Mouse (Mus musculus): Measurements from ENCODE around the gene Ciart. TPM values are rescaled to one million over a fixed set of nuclear protein-coding genes. Genes with fewer than 3 reads are reported as not detected.

The Ciart gene
- polyA plus RNA-seq, 1 experiment from 2014 or later = 1.3 TPM

- H3K36me3 ChIP-seq (ENCODE audit: control insufficient read depth, insufficient read depth) = no peaks in the 10 kb centered on the region; the same call in 1 of the 2 replicates
- H3K4me3 ChIP-seq (ENCODE audit: low read depth, low read length) = no peak overlapping the region
- H3K27me3 ChIP-seq (replicated peaks; ENCODE audit: control insufficient read depth, insufficient read depth, low read length) = no peaks in the 10 kb centered on the region
- no peak for TF ChIP-seq CTCF (IDR thresholded peaks at IDR 0.05; ENCODE audit: low read depth)
- no peaks in the 10 kb centered on the region for H3K4me1 ChIP-seq (replicated peaks; ENCODE audit: control insufficient read depth, insufficient read depth, low read length)
- H3K9ac ChIP-seq (ENCODE audit: low read depth, low read length) = no peak overlapping the region
- peak overlapping the region; percentile 90 for H3K27ac ChIP-seq (ENCODE audit: low read depth, low read length)
- no peaks in the 10 kb centered on the region for H3K9me3 ChIP-seq (ENCODE audit: control insufficient read depth)
- H3K4me2 ChIP-seq (replicated peaks; ENCODE audit: low read depth) = peak overlapping the region; percentile 41; the same call in 1 of the 2 replicates
- peak; percentile 46 for ATAC-seq
- 45% methylated on average over 5 of the region's 5 CpGs for WGBS
Observed at GRCm38 (mm10) chr3:95884400-95884799, 2.3 kb upstream of the Ciart start.

GRCm38 (mm10) chr3:95882816-95883425 lies 870 bp upstream of the Ciart start:
- 2% methylated on average over 24 of the region's 24 CpGs for WGBS
- Histone ChIP-seq H3K27ac (ENCODE audit: low read depth, low read length) (peak overlapping the region; percentile 6; the same call in 1 of the 2 replicates), H3K4me2 (replicated peaks; ENCODE audit: low read depth) (peak overlapping the region; percentile 94), H3K36me3 (ENCODE audit: control insufficient read depth, insufficient read depth) (no peaks in the 10 kb centered on the region; the same call in 1 of the 2 replicates), H3K9me3 (ENCODE audit: control insufficient read depth) (no peaks in the 10 kb centered on the region), H3K4me3 (ENCODE audit: low read depth, low read length) (peak overlapping the region; percentile 39), H3K4me1 (replicated peaks; ENCODE audit: control insufficient read depth, insufficient read depth, low read length) (no peaks in the 10 kb centered on the region), H3K27me3 (replicated peaks; ENCODE audit: control insufficient read depth, insufficient read depth, low read length) (no peaks in the 10 kb centered on the region), H3K9ac (ENCODE audit: low read depth, low read length) (peak overlapping the region; percentile 23; the same call in 1 of the 2 replicates)
- ATAC-seq = no peak
- peak; percentile 70 for TF ChIP-seq CTCF (IDR thresholded peaks at IDR 0.05; ENCODE audit: low read depth)

GRCm38 (mm10) chr3:95879063-95879462 lies 3.0 kb downstream of the Ciart start:
- Histone ChIP-seq H3K27me3 (replicated peaks; ENCODE audit: control insufficient read depth, insufficient read depth, low read length) (no peaks in the 10 kb centered on the region), H3K4me2 (replicated peaks; ENCODE audit: low read depth) (no peak overlapping the region), H3K4me1 (replicated peaks; ENCODE audit: control insufficient read depth, insufficient read depth, low read length) (no peaks in the 10 kb centered on the region), H3K27ac (ENCODE audit: low read depth, low read length) (no peak overlapping the region), H3K9ac (ENCODE audit: low read depth, low read length) (no peak overlapping the region), H3K36me3 (ENCODE audit: control insufficient read depth, insufficient read depth) (no peaks in the 10 kb centered on the region), H3K9me3 (ENCODE audit: control insufficient read depth) (no peaks in the 10 kb centered on the region), H3K4me3 (ENCODE audit: low read depth, low read length) (no peak overlapping the region)
- WGBS = 84% methylated on average over 4 of the region's 4 CpGs
- no peak for TF ChIP-seq CTCF (IDR thresholded peaks at IDR 0.05; ENCODE audit: low read depth)
- no peak for ATAC-seq

GRCm38 (mm10) chr3:95872048-95872447 lies 10.0 kb downstream of the Ciart start:
- Histone ChIP-seq H3K27ac (ENCODE audit: low read depth, low read length) (no peak overlapping the region), H3K9me3 (ENCODE audit: control insufficient read depth) (no peaks in the 10 kb centered on the region), H3K4me3 (ENCODE audit: low read depth, low read length) (peak overlapping the region; percentile 55), H3K4me1 (replicated peaks; ENCODE audit: control insufficient read depth, insufficient read depth, low read length) (0 out of 2 replicates have a peak, but pooled peaks cover 2% of the 10 kb centered on the region), H3K36me3 (ENCODE audit: control insufficient read depth, insufficient read depth) (peaks cover 14% of the 10 kb centered on the region; the same call in 1 of the 2 replicates), H3K4me2 (replicated peaks; ENCODE audit: low read depth) (peak overlapping the region; percentile 70), H3K27me3 (replicated peaks; ENCODE audit: control insufficient read depth, insufficient read depth, low read length) (no peaks in the 10 kb centered on the region), H3K9ac (ENCODE audit: low read depth, low read length) (peak overlapping the region; percentile 78; the same call in 1 of the 2 replicates)
- 46% methylated on average over 7 of the region's 7 CpGs for WGBS
- no peak for TF ChIP-seq CTCF (IDR thresholded peaks at IDR 0.05; ENCODE audit: low read depth)
- ATAC-seq = no peak

DNA sequence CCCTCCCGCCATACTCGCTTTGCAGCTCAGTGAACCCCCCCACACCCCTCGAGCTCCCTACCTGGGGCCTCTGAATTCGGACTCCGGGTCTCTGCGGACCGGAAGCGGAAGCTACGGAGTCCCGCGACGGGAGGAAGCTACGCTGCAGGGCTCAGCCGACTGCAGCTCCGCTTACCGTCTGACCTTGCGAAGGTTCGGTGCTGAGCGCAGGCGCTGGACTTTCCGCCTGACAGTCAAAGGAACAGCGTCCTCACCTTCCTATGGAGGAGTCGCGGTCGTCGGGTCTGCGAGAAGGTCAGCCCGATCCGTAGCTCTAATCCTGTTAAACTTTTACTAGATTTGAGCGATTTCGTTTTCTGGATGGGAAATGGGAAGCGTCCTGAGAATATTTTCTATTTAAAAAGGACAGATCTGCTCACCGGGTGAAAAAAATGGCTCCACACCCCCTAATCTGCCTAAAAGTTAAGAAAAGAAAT lies 10.6 kb downstream of the Ciart start, which contains the start of gene Mrps21:
TSS of gene Mrps21 (minus strand) at position 128 of the 476 bp plus-strand sequence.
- 0 out of 2 replicates have a peak, but pooled peaks cover 2% of the 10 kb centered on the region for H3K4me1 ChIP-seq (replicated peaks; ENCODE audit: control insufficient read depth, insufficient read depth, low read length)
- H3K4me3 ChIP-seq (ENCODE audit: low read depth, low read length) = peak within 1 kb of the TSS; percentile 55
- peaks cover 14% of the 10 kb centered on the region; the same call in 1 of the 2 replicates for H3K36me3 ChIP-seq (ENCODE audit: control insufficient read depth, insufficient read depth)
- H3K4me2 ChIP-seq (replicated peaks; ENCODE audit: low read depth) = peak within 1 kb of the TSS; percentile 70
- peak within 1 kb of the TSS; percentile 88 for H3K27ac ChIP-seq (ENCODE audit: low read depth, low read length)
- H3K9ac ChIP-seq (ENCODE audit: low read depth, low read length) = peak within 1 kb of the TSS; percentile 78
- H3K27me3 ChIP-seq (replicated peaks; ENCODE audit: control insufficient read depth, insufficient read depth, low read length) = no peaks in the 10 kb centered on the region
- no peaks in the 10 kb centered on the region for H3K9me3 ChIP-seq (ENCODE audit: control insufficient read depth)
- TF ChIP-seq CTCF (IDR thresholded peaks at IDR 0.05; ENCODE audit: low read depth) = no peak
- peak; percentile 91 for ATAC-seq
- under 1% methylated on average over 33 of the region's 33 CpGs for WGBS

- Histone ChIP-seq H3K27me3 (replicated peaks; ENCODE audit: control insufficient read depth, insufficient read depth, low read length) (no peaks in the 10 kb centered on the region), H3K9me3 (ENCODE audit: control insufficient read depth) (no peaks in the 10 kb centered on the region), H3K36me3 (ENCODE audit: control insufficient read depth, insufficient read depth) (peaks cover 14% of the 10 kb centered on the region; the same call in 1 of the 2 replicates), H3K4me2 (replicated peaks; ENCODE audit: low read depth) (peak overlapping the region; percentile 70), H3K27ac (ENCODE audit: low read depth, low read length) (peak overlapping the region; percentile 88), H3K4me3 (ENCODE audit: low read depth, low read length) (peak overlapping the region; percentile 55), H3K9ac (ENCODE audit: low read depth, low read length) (peak overlapping the region; percentile 78), H3K4me1 (replicated peaks; ENCODE audit: control insufficient read depth, insufficient read depth, low read length) (0 out of 2 replicates have a peak, but pooled peaks cover 2% of the 10 kb centered on the region)
- peak; percentile 21; the same call in 1 of the 2 replicates for ATAC-seq
- 6% methylated on average over 15 of the region's 15 CpGs for WGBS
- TF ChIP-seq CTCF (IDR thresholded peaks at IDR 0.05; ENCODE audit: low read depth) = no peak
Observed at GRCm38 (mm10) chr3:95870976-95871375, 11.1 kb downstream of the Ciart start.
